Mouse (Mus musculus) forebrain, embryonic 10.5 days (tissue): ENCODE measurements around the gene Mamdc4. TPM values are rescaled to one million over a fixed set of nuclear protein-coding genes. Genes with fewer than 3 reads are reported as not detected.

Source experiments
- polyA plus RNA-seq: library from polyadenylated mRNA; unstranded; fragments of >200 nt; fragmentation: Nextera tagmentation; extraction: Ambion mirVana; gene quantifications from 2 replicates; pipeline ENCODE4 v1.2.1, GENCODE M21; 2016

The Mamdc4 gene
- polyA plus RNA-seq, 1 experiment from 2014 or later, result 7.0 TPM

Other genes starting within 250 kb of the Mamdc4 start
- gene Man1b1, start 242.5 kb downstream of the Mamdc4 start, polyA plus RNA-seq, result 53.5 and 58.9 TPM in 2 replicates
- gene Dpp7, start 218.5 kb downstream of the Mamdc4 start, polyA plus RNA-seq, result 17.6 and 21.8 TPM in 2 replicates
- 7.3 and 7.9 TPM in 2 replicates for gene Uap1l1, start 209.2 kb downstream of the Mamdc4 start, polyA plus RNA-seq
- gene Sapcd2, start 202.5 kb downstream of the Mamdc4 start, polyA plus RNA-seq, result 93.7 and 96.1 TPM in 2 replicates
- 0.11 TPM in 1 of 2 replicates, not detected in the other for gene Entpd2, start 179.0 kb downstream of the Mamdc4 start, polyA plus RNA-seq
- gene Npdc1, start 175.5 kb downstream of the Mamdc4 start, polyA plus RNA-seq, result 53.4 and 62.2 TPM in 2 replicates
- gene Fut7, start 151.6 kb downstream of the Mamdc4 start, polyA plus RNA-seq, result not detected in 2 replicates
- 8.8 and 9.0 TPM in 2 replicates for gene Abca2, start 146.1 kb downstream of the Mamdc4 start, polyA plus RNA-seq
- gene Clic3, start 118.0 kb downstream of the Mamdc4 start, polyA plus RNA-seq, result 0.57 TPM in 2 replicates
- 12.4 and 15.5 TPM in 2 replicates for gene Paxx, start 113.8 kb downstream of the Mamdc4 start, polyA plus RNA-seq
- gene Ptgds, start 104.8 kb downstream of the Mamdc4 start, polyA plus RNA-seq, result 0.31 TPM in 1 of 2 replicates, not detected in the other
- not detected in 2 replicates for gene Lcn12, start 80.9 kb downstream of the Mamdc4 start, polyA plus RNA-seq
- gene Fbxw5, start 74.1 kb downstream of the Mamdc4 start, polyA plus RNA-seq, result 90.7 and 93.9 TPM in 2 replicates
- 6.3 and 7.2 TPM in 2 replicates for gene C8g, start 73.1 kb downstream of the Mamdc4 start, polyA plus RNA-seq
- gene Traf2, start 27.9 kb downstream of the Mamdc4 start, polyA plus RNA-seq, result 40.2 and 42.6 TPM in 2 replicates
- 337 and 341 TPM in 2 replicates for gene Edf1, start 17.0 kb downstream of the Mamdc4 start, polyA plus RNA-seq
- 162 and 165 TPM in 2 replicates for gene Phpt1, start 379 bp upstream of the Mamdc4 start, polyA plus RNA-seq
- gene Ajm1, start 6.9 kb upstream of the Mamdc4 start, polyA plus RNA-seq, result 0.02 TPM in 1 of 2 replicates, not detected in the other
- gene Rabl6, start 33.7 kb upstream of the Mamdc4 start, polyA plus RNA-seq, result 78.3 and 80.8 TPM in 2 replicates
- 0.09 TPM in 2 replicates for gene Ccdc183, start 42.8 kb upstream of the Mamdc4 start, polyA plus RNA-seq
- gene Tmem141, start 47.2 kb upstream of the Mamdc4 start, polyA plus RNA-seq, result 16.4 and 17.9 TPM in 2 replicates
- gene Fcna, start 53.2 kb upstream of the Mamdc4 start, polyA plus RNA-seq, result 0.30 and 0.37 TPM in 2 replicates
- not detected in 2 replicates for gene Lcn8, start 78.3 kb upstream of the Mamdc4 start, polyA plus RNA-seq
- gene Lcn5, start 83.1 kb upstream of the Mamdc4 start, polyA plus RNA-seq, result not detected in 2 replicates
- not detected in 2 replicates for gene Lcn6, start 101.9 kb upstream of the Mamdc4 start, polyA plus RNA-seq
- not detected in 2 replicates for gene Lcn10, start 107.9 kb upstream of the Mamdc4 start, polyA plus RNA-seq
- gene Obp2a, start 125.2 kb upstream of the Mamdc4 start, polyA plus RNA-seq, result not detected in 2 replicates
- 75.6 and 76.1 TPM in 2 replicates for gene Bmyc, start 131.9 kb upstream of the Mamdc4 start, polyA plus RNA-seq
- gene Obp2b, start 162.2 kb upstream of the Mamdc4 start, polyA plus RNA-seq, result not detected in 2 replicates
- gene Lcn3, start 190.7 kb upstream of the Mamdc4 start, polyA plus RNA-seq, result not detected in 2 replicates
- not detected in 2 replicates for gene Lcn11, start 202.2 kb upstream of the Mamdc4 start, polyA plus RNA-seq
- not detected in 2 replicates for gene Gm13539, start 207.4 kb upstream of the Mamdc4 start, polyA plus RNA-seq
- not detected in 2 replicates for gene Glt6d1, start 241.0 kb upstream of the Mamdc4 start, polyA plus RNA-seq
- gene Lcn9, start 248.3 kb upstream of the Mamdc4 start, polyA plus RNA-seq, result not detected in 2 replicates